Mouse (Mus musculus) liver, embryonic 14.5 days (tissue): ENCODE measurements around the gene Dhx37. TPM values are rescaled to one million over a fixed set of nuclear protein-coding genes. Genes with fewer than 3 reads are reported as not detected.
A peak's percentile ranks its signal among the peaks of the same experiment; 100 is the strongest.

Experiments used
- ATAC-seq: fragments of 200-750 bp; cut with Nextera tagmentation; 2 replicates; pipeline ENCODE4 v1.8.0; 2017; ENCODE audit warnings: moderate number of reproducible peaks, mild to moderate bottlenecking, moderate library complexity; ENCODE audit not compliant: insufficient read depth
- DNase-seq, 3 experiments: peaks; one replicate each; pipeline ENCODE4 v3.0.0-alpha.2; 2012 to 2013; ENCODE audit warnings: low read depth in 3 of 3, low spot score in 3 of 3
- H3K27ac ChIP-seq: fragments of 300-500 bp; sonication (generic); 2 replicates; pipeline ENCODE4 v1.5.1; 2014; ENCODE audit warnings: moderate library complexity, mild to moderate bottlenecking, control low read depth, inconsistent platforms
- H3K27me3 ChIP-seq: fragments of 300-500 bp; sonication (generic); 2 replicates; pipeline ENCODE4 v1.6.1; 2014; ENCODE audit warnings: mild to moderate bottlenecking, low read length, moderate library complexity; ENCODE audit not compliant: control insufficient read depth, insufficient read depth
- H3K36me3 ChIP-seq: fragments of 300-500 bp; sonication (generic); replicated peaks from 2 replicates; pipeline ENCODE4 v1.6.1; 2014; ENCODE audit warnings: low read depth; ENCODE audit not compliant: control insufficient read depth, insufficient read depth
- H3K4me1 ChIP-seq, 2 experiments: fragments of 200-500 bp in 1 of 2; fragments of 300-500 bp in 1 of 2; sonication (generic) in 1 of 2; replicated peaks; 2 replicates each; pipeline ENCODE4 v1.6.1; 2012 to 2014; ENCODE audit warnings: antibody characterized with exemption in 1 of 2, inconsistent platforms in 1 of 2, low read length in 1 of 2; ENCODE audit not compliant: control insufficient read depth in 2 of 2, insufficient read depth in 2 of 2
- H3K4me2 ChIP-seq: fragments of 300-500 bp; sonication (generic); 2 replicates; pipeline ENCODE4 v1.6.1; 2014; ENCODE audit warnings: low read depth, mild to moderate bottlenecking, control low read depth, moderate library complexity
- H3K4me3 ChIP-seq, 2 experiments: fragments of 200-500 bp in 1 of 2; fragments of 300-500 bp in 1 of 2; sonication (generic) in 1 of 2; 2 replicates each; pipeline ENCODE4 v1.5.1; 2012 to 2014; ENCODE audit warnings: low read depth in 2 of 2, low read length in 2 of 2, mild to moderate bottlenecking in 2 of 2, control low read depth in 1 of 2, inconsistent platforms in 1 of 2, moderate library complexity in 1 of 2; ENCODE audit not compliant: insufficient read depth in 1 of 2
- H3K9ac ChIP-seq: fragments of 300-500 bp; sonication (generic); replicated peaks from 2 replicates; pipeline ENCODE4 v1.6.1; 2014; ENCODE audit warnings: mild to moderate bottlenecking, control low read depth, moderate library complexity
- H3K9me3 ChIP-seq: fragments of 300-500 bp; sonication (generic); 2 replicates; pipeline ENCODE4 v1.6.1; 2016; ENCODE audit warnings: low read length, mixed read lengths; ENCODE audit not compliant: control insufficient read depth
- CTCF ChIP-seq: IDR thresholded peaks from 2 replicates; pipeline ENCODE4 v1.5.1; 2016; ENCODE audit warnings: antibody characterized with exemption, low read depth, control low read depth
- EP300 ChIP-seq: IDR thresholded peaks from 2 replicates; pipeline ENCODE4 v1.6.1; 2016; ENCODE audit warnings: antibody characterized with exemption, low read depth
- WGBS: fragments of 180-500 bp; shearing (Covaris S2); extraction: QIAGEN DNeasy Blood & Tissue Kit; methylation state at CpG from one replicate; pipeline ENCODE4 v1.1.7; 2014; ENCODE audit not compliant: insufficient replicate concordance; 5-methylcytosine and 5-hydroxymethylcytosine counted together
- polyA plus RNA-seq, 2 experiments: library from polyadenylated mRNA; depleted of rRNA in 1 of 2; stranded (reverse) in 1 of 2; unstranded in 1 of 2; fragments of >200 nt; fragmentation: Nextera tagmentation in 1 of 2; extraction: Ambion mirVana in 1 of 2; gene quantifications; 2 replicates each; pipeline versions ENCODE4 v1.2.1 to v1.2.3; 2012 to 2014

Gene Dhx37
- polyA plus RNA-seq, 2 experiments, result 2.2 to 8.1 TPM

GRCm38 (mm10) chr5:125404536-125404902 is 29.4 kb downstream of the Dhx37 start:
- no peak for DNase-seq
- 1% methylated on average over 7 of the region's 7 CpGs for WGBS

GRCm38 (mm10) chr5:125403481-125404465 is 30.1 kb downstream of the Dhx37 start:
- DNase-seq (peak; percentile 56 to 70 (median 57)), ATAC-seq (peak; percentile 25; the same call in 1 of the 2 replicates)
- H3K9ac ChIP-seq, result peak overlapping the region; percentile 24; the same call in 1 of the 2 replicates
- peak overlapping the region; percentile 74 to 91 for H3K4me3 ChIP-seq
- H3K36me3 ChIP-seq, result no peaks in the 10 kb centered on the region
- peak overlapping the region; percentile 96 for H3K4me2 ChIP-seq
- H3K9me3 ChIP-seq, result no peaks in the 10 kb centered on the region
- H3K27ac ChIP-seq, result no peak overlapping the region
- no peak for TF ChIP-seq CTCF
- TF ChIP-seq EP300, result no peak
- 15% methylated on average over 31 of the region's 31 CpGs for WGBS
- H3K27me3 ChIP-seq, result peaks cover 9% of the 10 kb centered on the region
- peaks cover 5 to 24% of the 10 kb centered on the region in 2 experiments for H3K4me1 ChIP-seq

More at GRCm38 (mm10) chr5:125404536-125404902, 29.4 kb downstream of the Dhx37 start:
- Histone ChIP-seq H3K9me3 (no peaks in the 10 kb centered on the region), H3K27me3 (peaks cover 7% of the 10 kb centered on the region; the same call in 1 of the 2 replicates), H3K9ac (peak overlapping the region; percentile 86), H3K4me3 (peak overlapping the region; percentile 74 to 91), H3K4me1 (peaks cover 7 to 28% of the 10 kb centered on the region in 2 experiments), H3K36me3 (no peaks in the 10 kb centered on the region), H3K27ac (peak overlapping the region; percentile 81), H3K4me2 (peak overlapping the region; percentile 96)
- TF ChIP-seq CTCF, result no peak
- no peak for TF ChIP-seq EP300
- no peak for ATAC-seq

- TF ChIP-seq EP300 (no peak), CTCF (no peak)
- peak overlapping the region; percentile 96 for H3K4me2 ChIP-seq
- peaks cover 9% of the 10 kb centered on the region for H3K27me3 ChIP-seq
- no peak overlapping the region for H3K27ac ChIP-seq
- no peak overlapping the region for H3K4me3 ChIP-seq
- H3K36me3 ChIP-seq, result no peaks in the 10 kb centered on the region
- ATAC-seq (no peak), DNase-seq (no peak)
- no peak overlapping the region for H3K9ac ChIP-seq
- peaks cover 5 to 18% of the 10 kb centered on the region in 2 experiments for H3K4me1 ChIP-seq
- no peaks in the 10 kb centered on the region for H3K9me3 ChIP-seq
- WGBS, result 44% methylated on average over 6 of the region's 6 CpGs
Observed at GRCm38 (mm10) chr5:125402991-125403390, 30.9 kb downstream of the Dhx37 start.

- no peak for TF ChIP-seq EP300
- no peak for TF ChIP-seq CTCF
- no peak overlapping the region for H3K4me3 ChIP-seq
- no peak overlapping the region for H3K27ac ChIP-seq
- ATAC-seq (no peak), DNase-seq (no peak)
- H3K36me3 ChIP-seq, result no peaks in the 10 kb centered on the region
- H3K4me1 ChIP-seq, result peaks cover 5 to 18% of the 10 kb centered on the region in 2 experiments
- H3K4me2 ChIP-seq, result peak overlapping the region; percentile 96; the same call in 1 of the 2 replicates
- no peaks in the 10 kb centered on the region for H3K9me3 ChIP-seq
- no peak overlapping the region for H3K9ac ChIP-seq
- peaks cover 9% of the 10 kb centered on the region for H3K27me3 ChIP-seq
- WGBS, result 53% methylated on average over 10 of the region's 10 CpGs
Observed at GRCm38 (mm10) chr5:125402476-125402875, 31.4 kb downstream of the Dhx37 start.

- Histone ChIP-seq H3K4me3 (no peak overlapping the region), H3K9me3 (no peaks in the 10 kb centered on the region), H3K36me3 (no peaks in the 10 kb centered on the region), H3K4me1 (peaks cover 0 to 8% of the 10 kb centered on the region in 2 experiments; a peak in 2 of 4 replicates), H3K27me3 (peaks cover 12% of the 10 kb centered on the region), H3K9ac (no peak overlapping the region), H3K4me2 (no peak overlapping the region), H3K27ac (no peak overlapping the region)
- WGBS, result 34% methylated on average over 7 of the region's 7 CpGs
- DNase-seq (no peak), ATAC-seq (no peak)
- TF ChIP-seq CTCF (no peak), EP300 (no peak)
Observed at GRCm38 (mm10) chr5:125400903-125401302, 33.0 kb downstream of the Dhx37 start.
